Mouse (Mus musculus): ENCODE data around the gene Zbtb20. TPM values are rescaled to one million over a fixed set of nuclear protein-coding genes. Genes with fewer than 3 reads are reported as not detected.
A peak's percentile ranks its signal among the peaks of the same experiment; 100 is the strongest.

Zbtb20 gene
- polyA plus RNA-seq, 1 experiment from 2014 or later = 44.6 TPM

- peaks cover 4% of the 10 kb centered on the region; the same call in 1 of the 2 replicates for H3K4me1 ChIP-seq (ENCODE audit: insufficient read depth, low read length)
- H3K27ac ChIP-seq (ENCODE audit: low read length) = no peak overlapping the region
- H3K4me2 ChIP-seq (replicated peaks; ENCODE audit: low read depth, low read length) = no peak overlapping the region
- no peaks in the 10 kb centered on the region for H3K36me3 ChIP-seq (ENCODE audit: insufficient read depth, low read length)
- ATAC-seq (ENCODE audit: low FRiP score, low TSS enrichment) = no peak
- H3K4me3 ChIP-seq (ENCODE audit: low read length) = no peak overlapping the region
- H3K27me3 ChIP-seq (ENCODE audit: insufficient read depth, low read length) = no peaks in the 10 kb centered on the region
- WGBS = 82% methylated on average over 2 of the region's 2 CpGs
- no peak overlapping the region for H3K9ac ChIP-seq (replicated peaks; ENCODE audit: low read length)
- H3K9me3 ChIP-seq (ENCODE audit: low read length) = no peaks in the 10 kb centered on the region
Observed at GRCm38 (mm10) chr16:43561330-43561729, 685.6 kb downstream of the Zbtb20 start.

- H3K9ac ChIP-seq (replicated peaks; ENCODE audit: low read length) = no peak overlapping the region
- H3K27me3 ChIP-seq (ENCODE audit: insufficient read depth, low read length) = no peaks in the 10 kb centered on the region
- H3K36me3 ChIP-seq (ENCODE audit: insufficient read depth, low read length) = no peaks in the 10 kb centered on the region
- 88% methylated on average over 4 of the region's 4 CpGs for WGBS
- no peak overlapping the region for H3K4me2 ChIP-seq (replicated peaks; ENCODE audit: low read depth, low read length)
- H3K4me1 ChIP-seq (ENCODE audit: insufficient read depth, low read length) = peaks cover 4% of the 10 kb centered on the region; the same call in 1 of the 2 replicates
- no peak overlapping the region for H3K27ac ChIP-seq (ENCODE audit: low read length)
- no peaks in the 10 kb centered on the region for H3K9me3 ChIP-seq (ENCODE audit: low read length)
- H3K4me3 ChIP-seq (ENCODE audit: low read length) = no peak overlapping the region
- ATAC-seq (ENCODE audit: low FRiP score, low TSS enrichment) = no peak
Observed at GRCm38 (mm10) chr16:43561956-43562355, 686.3 kb downstream of the Zbtb20 start.

- Histone ChIP-seq H3K9me3 (ENCODE audit: low read length) (no peaks in the 10 kb centered on the region), H3K9ac (replicated peaks; ENCODE audit: low read length) (no peak overlapping the region), H3K36me3 (ENCODE audit: insufficient read depth, low read length) (no peaks in the 10 kb centered on the region), H3K4me1 (ENCODE audit: insufficient read depth, low read length) (peaks cover 3% of the 10 kb centered on the region; the same call in 1 of the 2 replicates), H3K4me3 (ENCODE audit: low read length) (no peak overlapping the region), H3K4me2 (replicated peaks; ENCODE audit: low read depth, low read length) (no peak overlapping the region), H3K27ac (ENCODE audit: low read length) (no peak overlapping the region), H3K27me3 (ENCODE audit: insufficient read depth, low read length) (no peaks in the 10 kb centered on the region)
- no peak for ATAC-seq (ENCODE audit: low FRiP score, low TSS enrichment)
- WGBS = 50% methylated on average over 4 of the region's 4 CpGs
Observed at GRCm38 (mm10) chr16:43565872-43566271, 690.2 kb downstream of the Zbtb20 start.

- Histone ChIP-seq H3K4me2 (replicated peaks; ENCODE audit: low read depth, low read length) (no peak overlapping the region), H3K27ac (ENCODE audit: low read length) (no peak overlapping the region), H3K9me3 (ENCODE audit: low read length) (no peaks in the 10 kb centered on the region), H3K9ac (replicated peaks; ENCODE audit: low read length) (no peak overlapping the region), H3K4me3 (ENCODE audit: low read length) (no peak overlapping the region), H3K36me3 (ENCODE audit: insufficient read depth, low read length) (no peaks in the 10 kb centered on the region), H3K27me3 (ENCODE audit: insufficient read depth, low read length) (no peaks in the 10 kb centered on the region), H3K4me1 (ENCODE audit: insufficient read depth, low read length) (no peaks in the 10 kb centered on the region; the same call in 1 of the 2 replicates)
- WGBS = 73% methylated on average over 1 of the region's 1 CpGs
- no peak for ATAC-seq (ENCODE audit: low FRiP score, low TSS enrichment)
Observed at GRCm38 (mm10) chr16:43566511-43566910, 690.8 kb downstream of the Zbtb20 start.

GRCm38 (mm10) chr16:43571376-43572081, 695.8 kb downstream of the Zbtb20 start:
- Histone ChIP-seq H3K4me1 (ENCODE audit: insufficient read depth, low read length) (peaks cover 17% of the 10 kb centered on the region), H3K9me3 (ENCODE audit: low read length) (no peaks in the 10 kb centered on the region), H3K4me3 (ENCODE audit: low read length) (no peak overlapping the region), H3K36me3 (ENCODE audit: insufficient read depth, low read length) (no peaks in the 10 kb centered on the region), H3K27me3 (ENCODE audit: insufficient read depth, low read length) (no peaks in the 10 kb centered on the region), H3K4me2 (replicated peaks; ENCODE audit: low read depth, low read length) (no peak overlapping the region), H3K9ac (replicated peaks; ENCODE audit: low read length) (no peak overlapping the region), H3K27ac (ENCODE audit: low read length) (no peak overlapping the region)
- ATAC-seq (ENCODE audit: low FRiP score, low TSS enrichment) = no peak
- 92% methylated on average over 16 of the region's 16 CpGs for WGBS

GRCm38 (mm10) chr16:43572171-43572570, 696.5 kb downstream of the Zbtb20 start:
- ATAC-seq (ENCODE audit: low FRiP score, low TSS enrichment) = no peak
- Histone ChIP-seq H3K4me2 (replicated peaks; ENCODE audit: low read depth, low read length) (no peak overlapping the region), H3K9ac (replicated peaks; ENCODE audit: low read length) (no peak overlapping the region), H3K36me3 (ENCODE audit: insufficient read depth, low read length) (no peaks in the 10 kb centered on the region), H3K27ac (ENCODE audit: low read length) (no peak overlapping the region), H3K4me1 (ENCODE audit: insufficient read depth, low read length) (peaks cover 21% of the 10 kb centered on the region), H3K4me3 (ENCODE audit: low read length) (no peak overlapping the region), H3K9me3 (ENCODE audit: low read length) (no peaks in the 10 kb centered on the region), H3K27me3 (ENCODE audit: insufficient read depth, low read length) (no peaks in the 10 kb centered on the region)
- 93% methylated on average over 5 of the region's 5 CpGs for WGBS

GRCm38 (mm10) chr16:43572766-43573165, 697.1 kb downstream of the Zbtb20 start:
- H3K9ac ChIP-seq (replicated peaks; ENCODE audit: low read length) = no peak overlapping the region
- ATAC-seq (ENCODE audit: low FRiP score, low TSS enrichment) = 0 out of 2 replicates have a peak, but pooled peaks have one; percentile 3
- no peaks in the 10 kb centered on the region for H3K27me3 ChIP-seq (ENCODE audit: insufficient read depth, low read length)
- 49% methylated on average over 10 of the region's 10 CpGs for WGBS
- H3K4me2 ChIP-seq (replicated peaks; ENCODE audit: low read depth, low read length) = no peak overlapping the region; the same call in 1 of the 2 replicates
- no peak overlapping the region for H3K4me3 ChIP-seq (ENCODE audit: low read length)
- no peaks in the 10 kb centered on the region for H3K36me3 ChIP-seq (ENCODE audit: insufficient read depth, low read length)
- no peaks in the 10 kb centered on the region for H3K9me3 ChIP-seq (ENCODE audit: low read length)
- peaks cover 27% of the 10 kb centered on the region for H3K4me1 ChIP-seq (ENCODE audit: insufficient read depth, low read length)
- peak overlapping the region; percentile 89 for H3K27ac ChIP-seq (ENCODE audit: low read length)

GRCm38 (mm10) chr16:43573181-43573833, 697.6 kb downstream of the Zbtb20 start:
- peak; percentile 58 for ATAC-seq (ENCODE audit: low FRiP score, low TSS enrichment)
- Histone ChIP-seq H3K27ac (ENCODE audit: low read length) (peak overlapping the region; percentile 89), H3K4me1 (ENCODE audit: insufficient read depth, low read length) (peaks cover 30% of the 10 kb centered on the region), H3K4me3 (ENCODE audit: low read length) (no peak overlapping the region), H3K9me3 (ENCODE audit: low read length) (no peaks in the 10 kb centered on the region), H3K27me3 (ENCODE audit: insufficient read depth, low read length) (no peaks in the 10 kb centered on the region), H3K9ac (replicated peaks; ENCODE audit: low read length) (peak overlapping the region; percentile 26; the same call in 1 of the 2 replicates), H3K4me2 (replicated peaks; ENCODE audit: low read depth, low read length) (no peak overlapping the region; the same call in 1 of the 2 replicates), H3K36me3 (ENCODE audit: insufficient read depth, low read length) (no peaks in the 10 kb centered on the region)
- WGBS = 44% methylated on average over 14 of the region's 14 CpGs

- Histone ChIP-seq H3K4me3 (ENCODE audit: low read length) (no peak overlapping the region), H3K36me3 (ENCODE audit: insufficient read depth, low read length) (no peaks in the 10 kb centered on the region), H3K9ac (replicated peaks; ENCODE audit: low read length) (0 out of 2 replicates have a peak overlapping the region, but pooled peaks have one; percentile 2), H3K9me3 (ENCODE audit: low read length) (no peaks in the 10 kb centered on the region), H3K27ac (ENCODE audit: low read length) (peak overlapping the region; percentile 89), H3K4me2 (replicated peaks; ENCODE audit: low read depth, low read length) (no peak overlapping the region), H3K4me1 (ENCODE audit: insufficient read depth, low read length) (peaks cover 35% of the 10 kb centered on the region), H3K27me3 (ENCODE audit: insufficient read depth, low read length) (no peaks in the 10 kb centered on the region)
- ATAC-seq (ENCODE audit: low FRiP score, low TSS enrichment) = peak; percentile 68; the same call in 1 of the 2 replicates
- 41% methylated on average over 7 of the region's 7 CpGs for WGBS
Observed at GRCm38 (mm10) chr16:43574006-43574764, 698.5 kb downstream of the Zbtb20 start.
